Mouse (Mus musculus): ENCODE measurements around the gene Dcn. TPM values are rescaled to one million over a fixed set of nuclear protein-coding genes. Genes with fewer than 3 reads are reported as not detected.

The Dcn gene
- polyA plus RNA-seq (2021; fragmentation: Nextera tagmentation) = 90.5 and 95.3 TPM in 2 replicates
- long read RNA-seq, experiment 1, transcript Dcn-201 (8 exons, 1,758 nt) = major isoform, 171 of 209 reads
- long read RNA-seq, experiment 1, partial matches to known transcripts = 35 of 209 reads
- long read RNA-seq, experiment 1, other reads (novel, unspliced or antisense) = 0 of 209 reads
- long read RNA-seq, experiment 2, transcript Dcn-202 (8 exons, 1,758 nt) = minor isoform, 8 of 177 reads
- long read RNA-seq, experiment 2, transcript Dcn-201 (8 exons, 1,758 nt) = major isoform, 167 of 177 reads
- long read RNA-seq, experiment 2, partial matches to known transcripts = 2 of 177 reads
- long read RNA-seq, experiment 2, other reads (novel, unspliced or antisense) = 0 of 177 reads

DNA sequence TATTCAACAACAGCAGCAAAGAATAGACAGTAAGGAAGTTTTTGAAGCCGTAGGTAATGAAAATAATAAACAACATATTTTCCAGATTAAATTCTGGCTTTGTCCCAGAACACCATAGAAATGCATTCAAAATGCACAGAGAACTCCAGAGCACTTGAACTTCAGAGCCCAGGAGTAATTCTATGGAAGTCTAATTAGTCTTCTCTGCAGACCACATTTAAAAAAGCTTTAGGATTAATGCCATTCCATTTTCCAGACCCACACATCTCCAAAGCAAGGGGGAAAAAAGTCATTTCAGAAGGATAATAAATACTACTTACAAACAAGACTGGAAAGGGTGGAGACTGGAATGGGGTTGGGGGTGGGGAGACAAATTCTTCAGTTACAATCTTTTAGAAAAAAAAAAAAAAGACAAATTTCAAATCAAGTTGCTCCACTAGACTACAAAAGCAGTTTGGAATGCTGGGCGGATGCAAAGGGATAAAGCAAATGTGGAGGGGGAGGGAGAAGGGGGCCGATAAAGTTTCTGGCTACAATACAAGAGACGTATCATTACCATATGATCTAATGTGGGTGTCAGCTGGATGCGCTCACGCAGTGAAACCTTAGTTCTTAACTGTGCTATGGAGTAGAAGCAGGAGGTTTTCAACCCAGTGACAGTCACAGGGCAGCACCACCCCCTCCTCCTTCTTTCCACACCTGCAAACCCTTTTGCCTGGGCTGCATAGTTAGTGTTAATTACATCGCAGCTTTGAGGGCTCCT lies at the start of gene Dcn:
Gene Dcn, plus strand, starts transcription at position 606 of the 763 bp plus-strand sequence.

DNA sequence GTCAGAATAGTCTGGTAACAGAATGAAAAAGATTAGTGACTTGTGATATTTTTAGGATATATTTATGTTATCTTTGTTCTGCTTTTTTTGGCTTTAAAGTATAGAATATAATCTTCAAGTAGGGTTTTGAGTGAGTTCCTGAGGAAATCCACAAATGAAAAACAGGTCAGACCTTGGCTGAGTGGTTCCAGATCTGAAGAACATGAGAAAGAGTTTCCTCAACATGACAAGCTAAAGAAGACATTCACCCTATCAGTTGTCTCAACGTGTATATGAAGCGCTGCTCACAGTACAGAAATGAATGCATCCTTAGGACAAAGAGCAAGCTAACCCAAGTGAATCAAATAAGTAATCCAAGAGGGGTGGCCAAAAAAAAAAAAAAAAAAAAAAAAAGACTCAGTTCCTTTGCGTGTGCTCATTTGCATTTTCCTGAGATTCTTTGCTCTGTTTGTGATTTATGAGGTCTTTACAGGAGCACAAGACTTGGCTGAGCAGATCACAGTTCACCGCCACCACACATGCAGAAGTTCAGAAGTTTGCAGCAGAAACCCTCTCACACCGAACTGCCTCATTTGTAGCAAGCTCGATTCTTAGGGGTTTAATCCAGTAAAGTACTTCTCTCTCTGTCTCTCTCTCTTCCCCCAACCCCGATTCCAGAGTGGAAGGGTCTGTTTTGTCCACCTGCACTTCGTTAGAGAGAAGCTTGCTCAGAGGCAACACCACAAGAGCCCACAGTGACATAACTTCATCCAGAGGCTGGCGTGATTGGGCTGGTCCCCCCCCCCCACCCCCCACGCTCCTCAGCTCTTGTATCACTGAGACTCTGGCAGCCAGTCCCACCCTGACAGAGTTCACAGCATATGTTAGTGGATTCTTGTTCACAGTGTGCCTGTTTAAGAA lies 85.8 kb downstream of the Dcn start, which contains the start of gene Lum:
Gene Lum, plus strand, starts transcription at position 172 of the 900 bp plus-strand sequence.

Other genes with a start within 250 kb of the Dcn start
- 3.0 and 3.7 TPM in 2 replicates for gene Lum, start 85.5 kb downstream of the Dcn start, polyA plus RNA-seq (2021; fragmentation: Nextera tagmentation)
- not detected in 2 replicates for gene Kera, start 127.3 kb downstream of the Dcn start, polyA plus RNA-seq (2021; fragmentation: Nextera tagmentation)
- gene Epyc, start 164.5 kb downstream of the Dcn start, polyA plus RNA-seq (2021; fragmentation: Nextera tagmentation) = 0.67 and 0.82 TPM in 2 replicates
- not detected in 2 replicates for gene Ccer1, start 213.4 kb downstream of the Dcn start, polyA plus RNA-seq (2021; fragmentation: Nextera tagmentation)
- gene C030005K15Rik, start 247.1 kb downstream of the Dcn start, polyA plus RNA-seq (2021; fragmentation: Nextera tagmentation) = not detected in 2 replicates

All from layer of hippocampus, adult 6 months (tissue).